Mouse (Mus musculus): ENCODE measurements at regions not wholly inside any gene's neighbourhood (a gene's known extent, or its start where the extent isn't known, plus 50 kb on each side); places are given as distances from the start of the nearest gene placed in this dataset.

GRCm38 (mm10) chr5:93328059-93328458, 61.0 kb downstream of the Ccng2 start:
- DNase-seq, result peak; percentile 73

- no peak for DNase-seq
These were observed 63.8 kb downstream of the Ccng2 start for GRCm38 (mm10) chr5:93330851-93331250.

- no peak for DNase-seq
These were observed 86.0 kb downstream of the Ccng2 start for GRCm38 (mm10) chr5:93353101-93353500.
